Mouse (Mus musculus) cerebellum, adult 2 months (tissue): ENCODE results near the gene Rps12-ps3.

ENCODE experiments used
- CTCF ChIP-seq: fragments of 200-500 bp; IDR thresholded peaks from 2 replicates; pipeline ENCODE4 v1.5.1; 2011; ENCODE audit warnings: low read depth, mild to moderate bottlenecking, control low read depth, low read length, moderate library complexity, borderline replicate concordance; ENCODE audit not compliant: insufficient read depth
- POLR2A ChIP-seq: fragments of 200-500 bp; IDR thresholded peaks from 2 replicates; pipeline ENCODE4 v1.6.1; 2011; ENCODE audit warnings: low read length, control low read depth, borderline replicate concordance; ENCODE audit not compliant: insufficient read depth

DNA sequence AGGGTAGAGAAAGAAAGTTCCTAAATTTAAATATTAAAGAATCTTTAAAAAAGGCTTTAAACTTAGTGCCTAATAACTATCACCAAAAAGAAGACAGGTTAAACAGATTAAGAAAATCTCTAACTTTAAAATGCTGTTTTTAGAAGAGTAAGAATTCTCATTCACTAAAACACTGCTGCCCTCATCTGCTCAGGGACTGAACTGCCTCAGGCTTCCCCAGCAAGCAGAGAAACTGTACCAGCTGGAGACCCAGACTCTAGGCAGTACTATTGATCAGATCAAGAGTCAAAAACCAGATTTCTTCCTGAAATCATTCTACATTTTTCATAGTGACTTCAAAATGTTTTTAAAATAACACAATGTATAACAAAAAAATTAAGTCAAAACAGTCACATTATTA is 5.5 kb upstream of the Rps12-ps3 start:
- peak; percentile 31; the same call in 1 of the 2 replicates for TF ChIP-seq CTCF
- no peak for TF ChIP-seq POLR2A
